Mouse (Mus musculus) hindbrain, embryonic 11.5 days (tissue): ENCODE measurements at regions not wholly inside any gene's neighbourhood (a gene's known extent, or its start where the extent isn't known, plus 50 kb on each side); places are given as distances from the start of the nearest gene placed in this dataset.

Source experiments
- ATAC-seq: fragments of 200-750 bp; cut with Nextera tagmentation; 2 replicates; pipeline ENCODE4 v1.8.0; 2017; ENCODE audit warnings: mild to moderate bottlenecking, moderate TSS enrichment, moderate library complexity; ENCODE audit not compliant: low FRiP score
- DNase-seq: peaks from one replicate; pipeline ENCODE4 v3.0.0-alpha.2; 2015; ENCODE audit warnings: low spot score
- H3K27ac ChIP-seq: fragments of 300-500 bp; sonication (generic); 2 replicates; pipeline ENCODE4 v1.5.1; 2014; ENCODE audit warnings: mild to moderate bottlenecking, low read depth, low read length
- H3K27me3 ChIP-seq: fragments of 300-500 bp; sonication (generic); 2 replicates; pipeline ENCODE4 v1.6.1; 2014; ENCODE audit warnings: mild to moderate bottlenecking, low read length, moderate library complexity, mixed read lengths; ENCODE audit not compliant: control insufficient read depth, insufficient read depth
- H3K36me3 ChIP-seq: fragments of 300-500 bp; sonication (generic); 2 replicates; pipeline ENCODE4 v1.6.1; 2014; ENCODE audit warnings: mild to moderate bottlenecking, low read length, moderate library complexity, mixed read lengths; ENCODE audit not compliant: control insufficient read depth, insufficient read depth
- H3K4me1 ChIP-seq: fragments of 300-500 bp; sonication (generic); replicated peaks from 2 replicates; pipeline ENCODE4 v1.6.1; 2014; ENCODE audit warnings: low read length, mixed read lengths; ENCODE audit not compliant: control insufficient read depth, insufficient read depth
- H3K4me2 ChIP-seq: fragments of 300-500 bp; sonication (generic); replicated peaks from 2 replicates; pipeline ENCODE4 v1.6.1; 2014; ENCODE audit warnings: mild to moderate bottlenecking, low read depth, low read length
- H3K4me3 ChIP-seq: fragments of 300-500 bp; sonication (generic); 2 replicates; pipeline ENCODE4 v1.5.1; 2014; ENCODE audit warnings: low read depth, low read length
- H3K9ac ChIP-seq: fragments of 300-500 bp; sonication (generic); 2 replicates; pipeline ENCODE4 v1.6.1; 2014; ENCODE audit warnings: low read depth, low read length
- H3K9me3 ChIP-seq: fragments of 300-500 bp; sonication (generic); 2 replicates; pipeline ENCODE4 v1.6.1; 2016; ENCODE audit warnings: low read length; ENCODE audit not compliant: control insufficient read depth
- WGBS: fragments of 180-500 bp; shearing (Covaris S2); extraction: QIAGEN DNeasy Blood & Tissue Kit; methylation state at CpG from one replicate; pipeline ENCODE4 v1.1.7; 2014; 5-methylcytosine and 5-hydroxymethylcytosine counted together

DNA sequence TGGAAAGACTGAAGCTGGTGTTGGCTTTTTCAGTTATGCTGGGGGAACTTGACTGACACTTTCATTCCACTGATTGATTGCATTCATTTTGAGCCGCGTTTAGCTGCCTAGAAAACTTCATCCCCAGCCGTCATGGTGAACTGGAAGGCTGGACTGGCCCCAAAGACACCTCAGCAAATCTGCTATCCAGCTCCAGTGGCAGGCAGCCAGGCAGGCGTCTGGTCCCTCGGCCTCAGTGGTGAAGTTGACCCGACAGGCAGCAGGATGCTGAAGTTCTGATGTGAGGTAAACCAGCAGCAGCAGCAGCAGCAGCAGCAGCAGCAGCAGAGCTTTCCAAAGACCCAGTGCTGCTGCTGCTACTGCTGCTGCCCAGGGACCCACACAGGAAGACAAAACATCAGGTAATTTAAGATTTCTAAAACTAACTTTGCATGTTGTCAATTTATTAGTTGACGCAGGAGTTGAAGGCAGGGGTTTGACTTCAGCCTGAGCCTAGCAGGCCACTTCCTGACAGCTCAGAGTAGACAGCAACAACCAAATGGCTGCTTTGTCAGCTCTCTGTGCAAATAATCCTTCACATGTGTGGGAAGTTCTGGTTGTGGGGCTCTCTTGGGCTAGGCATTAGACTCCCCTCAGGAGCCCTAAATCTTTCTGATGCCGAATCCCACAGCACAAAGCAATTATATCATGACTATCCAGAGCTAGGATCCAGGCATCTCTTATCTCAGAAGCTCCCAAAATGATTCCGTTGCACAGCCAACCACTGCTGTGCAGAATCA, 200.4 kb upstream of the Nhs start:
- Histone ChIP-seq H3K36me3 (no peaks in the 10 kb centered on the region), H3K4me2 (no peak overlapping the region), H3K9me3 (no peaks in the 10 kb centered on the region), H3K27ac (no peak overlapping the region), H3K9ac (no peak overlapping the region), H3K4me1 (no peaks in the 10 kb centered on the region), H3K27me3 (peaks cover 2% of the 10 kb centered on the region; the same call in 1 of the 2 replicates), H3K4me3 (no peak overlapping the region)
- WGBS: 54% methylated on average over 9 of the region's 9 CpGs
- peak; percentile 0 for DNase-seq
- no peak for ATAC-seq

DNA sequence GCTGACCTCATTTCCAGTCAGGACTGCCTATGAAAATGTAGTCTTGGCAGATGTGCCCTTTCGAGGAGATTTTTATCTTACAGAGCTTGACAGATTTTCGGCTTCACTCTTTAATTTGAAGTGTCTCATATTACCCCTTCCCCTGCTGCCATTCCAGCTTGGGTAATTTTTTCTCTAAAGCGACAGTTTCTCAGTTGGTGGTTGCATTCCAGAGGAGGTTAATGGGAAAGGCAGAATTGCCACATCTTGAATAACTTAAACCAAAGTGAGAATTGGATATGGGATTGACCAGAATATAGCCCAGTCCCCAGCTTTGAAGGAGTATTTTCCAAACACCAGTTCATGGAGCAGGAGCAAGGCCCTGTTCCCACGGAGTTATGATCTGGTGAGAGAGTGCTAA, 188.8 kb upstream of the Nhs start:
- DNase-seq: no peak
- Histone ChIP-seq H3K9ac (no peak overlapping the region), H3K4me1 (no peaks in the 10 kb centered on the region), H3K9me3 (no peaks in the 10 kb centered on the region), H3K4me3 (no peak overlapping the region), H3K4me2 (no peak overlapping the region), H3K27me3 (peaks cover 2% of the 10 kb centered on the region; the same call in 1 of the 2 replicates), H3K36me3 (no peaks in the 10 kb centered on the region), H3K27ac (no peak overlapping the region)
- no peak for ATAC-seq
- WGBS: 51% methylated on average over 4 of the region's 4 CpGs

DNA sequence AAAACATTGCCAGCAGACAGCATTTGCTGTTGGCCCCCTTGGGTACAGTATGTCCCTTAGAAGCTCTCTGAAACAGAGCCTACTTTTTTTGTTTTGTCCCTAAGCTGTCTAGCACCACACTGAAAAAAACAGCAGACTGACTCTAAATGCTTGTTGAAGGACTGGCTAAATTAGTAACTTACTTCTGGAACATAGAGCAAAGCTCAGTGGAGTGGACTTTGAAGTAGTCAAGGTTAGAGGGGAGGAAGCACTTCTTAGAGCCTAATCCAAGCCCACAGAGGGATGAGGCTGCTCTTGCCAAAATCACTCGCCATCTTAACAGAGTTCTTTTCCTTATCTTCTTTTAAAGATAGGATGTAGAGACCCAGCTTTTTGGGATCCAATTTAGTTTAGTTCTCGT, 188.4 kb upstream of the Nhs start:
- H3K4me1 ChIP-seq: no peaks in the 10 kb centered on the region
- no peak for ATAC-seq
- no peak overlapping the region for H3K27ac ChIP-seq
- H3K4me2 ChIP-seq: no peak overlapping the region
- H3K9ac ChIP-seq: no peak overlapping the region
- H3K36me3 ChIP-seq: no peaks in the 10 kb centered on the region
- 53% methylated on average over 2 of the region's 2 CpGs for WGBS
- no peak for DNase-seq
- H3K9me3 ChIP-seq: no peaks in the 10 kb centered on the region
- H3K4me3 ChIP-seq: no peak overlapping the region
- H3K27me3 ChIP-seq: peaks cover 2% of the 10 kb centered on the region; the same call in 1 of the 2 replicates

DNA sequence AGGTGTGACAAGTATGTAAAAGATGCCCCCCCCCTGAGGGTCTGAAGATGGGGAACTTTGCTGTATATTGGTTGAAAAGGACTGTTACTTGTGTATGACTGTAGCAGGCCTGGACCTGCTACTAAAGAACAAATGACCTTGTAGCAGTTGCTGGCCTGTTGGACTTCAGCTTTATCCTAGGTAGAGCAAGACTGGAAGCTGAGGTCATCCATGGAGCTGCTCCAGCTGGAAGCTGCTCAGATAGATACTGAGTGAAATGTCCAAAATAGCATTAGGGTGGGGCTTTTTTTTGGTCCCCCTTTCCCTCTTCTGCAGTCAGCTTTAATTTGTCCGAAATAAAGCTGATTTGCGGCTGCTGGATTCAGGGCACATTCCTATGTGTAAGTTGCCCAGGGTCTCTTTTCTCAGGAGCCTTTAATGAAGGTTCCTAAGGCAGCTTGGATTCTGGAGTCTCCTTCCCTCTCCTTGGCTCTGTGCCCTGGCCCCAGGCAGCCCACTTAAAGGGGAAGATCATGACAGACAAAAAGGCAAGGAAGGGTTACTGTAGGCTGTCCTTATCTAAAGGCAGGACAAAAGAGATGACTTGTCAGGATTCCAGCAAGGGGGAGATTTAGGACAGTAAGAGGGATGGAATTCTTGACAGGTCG, 186.1 kb upstream of the Nhs start:
- no peak overlapping the region for H3K4me2 ChIP-seq
- peaks cover 2% of the 10 kb centered on the region; the same call in 1 of the 2 replicates for H3K27me3 ChIP-seq
- H3K27ac ChIP-seq: no peak overlapping the region
- no peaks in the 10 kb centered on the region for H3K36me3 ChIP-seq
- H3K4me1 ChIP-seq: no peaks in the 10 kb centered on the region
- H3K4me3 ChIP-seq: no peak overlapping the region
- no peaks in the 10 kb centered on the region for H3K9me3 ChIP-seq
- 80% methylated on average over 3 of the region's 3 CpGs for WGBS
- H3K9ac ChIP-seq: no peak overlapping the region
- ATAC-seq: no peak
- DNase-seq: no peak

DNA sequence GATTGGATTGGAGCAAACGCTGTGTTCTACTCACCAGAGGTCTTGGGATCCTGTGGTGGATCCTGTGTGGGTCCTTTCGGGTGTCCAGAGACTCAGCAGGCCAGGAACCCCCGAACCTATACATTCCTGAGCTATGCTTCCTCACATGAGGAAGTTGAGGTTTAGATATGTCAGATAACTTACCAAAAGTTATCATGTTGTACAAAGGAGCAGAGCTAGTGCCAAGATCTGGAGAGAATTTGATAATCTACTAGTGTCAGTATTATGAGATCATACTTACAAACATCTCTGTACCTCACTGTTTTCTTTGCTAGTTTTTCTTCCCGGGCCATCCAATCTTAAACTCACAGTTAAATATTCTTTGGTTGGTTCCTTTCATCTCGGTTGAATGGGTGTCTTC, 172.6 kb upstream of the Nhs start:
- Histone ChIP-seq H3K4me2 (no peak overlapping the region), H3K27me3 (no peaks in the 10 kb centered on the region), H3K27ac (no peak overlapping the region), H3K36me3 (no peaks in the 10 kb centered on the region), H3K4me3 (no peak overlapping the region), H3K9ac (no peak overlapping the region), H3K9me3 (no peaks in the 10 kb centered on the region), H3K4me1 (no peaks in the 10 kb centered on the region)
- ATAC-seq (no peak), DNase-seq (no peak)
- WGBS: 90% methylated on average over 5 of the region's 5 CpGs

DNA sequence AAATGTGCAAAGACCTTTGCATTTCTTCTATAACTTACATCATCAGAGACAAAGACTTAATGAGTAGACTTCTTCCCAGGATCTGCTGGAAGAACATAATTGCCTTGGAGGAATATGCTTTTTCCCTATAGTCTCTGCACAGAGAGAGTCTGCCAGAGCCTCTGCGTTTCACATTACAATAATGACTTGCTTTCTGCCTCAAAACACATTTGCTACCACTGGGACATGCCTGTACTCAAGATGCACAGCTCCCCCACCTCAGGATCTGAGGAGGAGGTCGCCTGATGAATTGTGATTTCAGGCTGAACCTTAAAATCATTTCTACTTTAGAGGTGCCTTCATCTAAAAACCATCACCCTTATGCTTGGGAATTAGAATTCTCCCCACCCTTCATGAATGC, 148.1 kb upstream of the Nhs start:
- Histone ChIP-seq H3K9ac (no peak overlapping the region), H3K4me3 (no peak overlapping the region), H3K27me3 (no peaks in the 10 kb centered on the region), H3K36me3 (no peaks in the 10 kb centered on the region), H3K4me1 (no peaks in the 10 kb centered on the region), H3K27ac (no peak overlapping the region), H3K4me2 (no peak overlapping the region), H3K9me3 (no peaks in the 10 kb centered on the region)
- 73% methylated on average over 2 of the region's 2 CpGs for WGBS
- ATAC-seq (no peak), DNase-seq (no peak)

DNA sequence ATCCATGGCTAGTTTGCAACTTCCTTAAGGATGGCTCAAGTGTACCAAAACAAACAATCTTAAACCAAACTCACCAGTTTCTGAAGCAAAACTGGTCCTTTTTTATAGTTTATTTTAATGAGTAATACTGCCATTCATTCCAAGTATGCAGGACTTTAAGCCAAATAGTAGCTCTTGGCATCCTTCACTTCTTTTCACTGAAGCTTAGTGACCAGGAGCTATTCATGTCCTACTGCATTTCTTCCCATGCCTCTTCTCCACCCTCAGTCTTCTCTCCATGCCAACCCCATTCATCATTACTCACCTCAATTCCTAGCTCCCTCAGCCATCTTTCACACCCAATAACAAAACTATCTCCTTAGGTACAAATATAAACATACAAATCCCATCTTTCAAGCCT, 144.6 kb upstream of the Nhs start:
- Histone ChIP-seq H3K27ac (no peak overlapping the region), H3K27me3 (no peaks in the 10 kb centered on the region), H3K9ac (no peak overlapping the region), H3K4me3 (no peak overlapping the region), H3K36me3 (no peaks in the 10 kb centered on the region), H3K4me1 (no peaks in the 10 kb centered on the region), H3K9me3 (no peaks in the 10 kb centered on the region), H3K4me2 (no peak overlapping the region)
- no peak for DNase-seq
- ATAC-seq: no peak

DNA sequence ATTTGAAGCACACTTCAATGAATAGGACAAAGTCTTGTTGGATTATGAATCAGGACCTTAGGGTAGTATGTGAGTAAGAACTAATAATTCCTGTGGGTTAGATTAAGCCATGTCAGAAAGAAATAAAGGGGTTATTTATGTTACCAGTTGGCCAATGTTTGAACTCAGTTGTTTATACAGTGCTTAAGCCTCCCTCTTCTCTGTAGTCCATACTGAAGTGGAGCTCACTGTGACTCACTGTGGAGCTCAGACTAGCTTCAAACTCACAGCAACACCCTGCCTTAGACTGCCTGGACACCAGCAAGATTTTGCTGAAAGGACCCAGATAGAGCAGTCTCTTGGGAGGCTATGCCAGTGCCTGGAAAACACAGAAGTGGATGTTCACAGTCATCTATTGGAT, 143.3 kb upstream of the Nhs start:
- ATAC-seq: no peak
- Histone ChIP-seq H3K4me2 (no peak overlapping the region), H3K4me3 (no peak overlapping the region), H3K9ac (no peak overlapping the region), H3K27ac (no peak overlapping the region), H3K9me3 (no peaks in the 10 kb centered on the region), H3K36me3 (no peaks in the 10 kb centered on the region), H3K4me1 (no peaks in the 10 kb centered on the region), H3K27me3 (no peaks in the 10 kb centered on the region)
- no peak for DNase-seq

DNA sequence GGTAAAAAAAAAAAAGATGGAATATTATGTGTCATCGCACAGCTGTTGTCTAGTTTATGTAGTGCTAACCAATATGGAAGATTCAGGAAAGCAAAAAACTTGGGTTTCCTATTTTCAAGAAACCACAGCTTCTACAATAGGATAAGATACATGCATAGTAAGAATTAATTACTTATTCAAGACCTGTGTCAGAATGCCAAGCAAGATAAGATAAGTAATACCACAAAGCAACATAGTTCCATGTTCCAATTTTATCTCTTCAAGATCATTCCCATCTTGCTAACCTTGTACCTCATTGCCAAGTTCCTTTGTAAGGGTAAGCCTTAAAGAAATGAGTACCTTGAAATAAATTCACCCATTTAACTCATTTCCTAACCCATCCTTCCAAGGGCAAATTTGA, 131.7 kb upstream of the Nhs start:
- Histone ChIP-seq H3K36me3 (no peaks in the 10 kb centered on the region), H3K4me2 (no peak overlapping the region), H3K4me1 (no peaks in the 10 kb centered on the region), H3K9me3 (no peaks in the 10 kb centered on the region), H3K4me3 (no peak overlapping the region), H3K27ac (no peak overlapping the region), H3K27me3 (no peaks in the 10 kb centered on the region), H3K9ac (no peak overlapping the region)
- ATAC-seq: no peak
- WGBS: 91% methylated on average over 1 of the region's 1 CpGs
- DNase-seq: no peak
